Comparison of ENCODE assay signal across 32 mouse cellular contexts in genomic region chr3:115403330-115403986, GRCm38 (mm10).
"Had no signal": no experiment of that assay in that cellular context is flagged by ENCODE, and none has a peak within 500 bp of the region (broad histone marks: within the 10 kb centered on the region; RNA-seq: fewer than 3 reads in every experiment).

No protein-coding gene starts in this region.

- H3K9me3 ChIP-seq: limb, embryonic 10.5 days; limb, embryonic 12.5 days; limb, embryonic 13.5 days; limb, embryonic 15.5 days; liver, embryonic 12.5 days; liver, embryonic 13.5 days; liver, embryonic 15.5 days; lung, embryonic 15.5 days; megakaryocyte, embryonic 14.5 days; midbrain, embryonic 10.5 days; midbrain, embryonic 12.5 days; midbrain, embryonic 13.5 days; midbrain, embryonic 15.5 days; neural tube, embryonic 12.5 days had no signal

- H3K4me2 ChIP-seq: limb, embryonic 12.5 days; limb, embryonic 13.5 days; limb, embryonic 15.5 days; liver, embryonic 11.5 days; liver, embryonic 12.5 days; liver, embryonic 13.5 days; liver, embryonic 15.5 days; lung, embryonic 14.5 days; lung, embryonic 15.5 days; midbrain, embryonic 11.5 days; midbrain, embryonic 12.5 days; midbrain, embryonic 13.5 days; midbrain, embryonic 15.5 days; neural tube, embryonic 12.5 days had no signal

- H3K4me1 ChIP-seq: limb, embryonic 10.5 days; limb, embryonic 15.5 days; liver, embryonic 12.5 days; liver, embryonic 13.5 days; liver, embryonic 15.5 days; lung, embryonic 15.5 days; megakaryocyte, embryonic 14.5 days; midbrain, embryonic 10.5 days; midbrain, embryonic 12.5 days; midbrain, embryonic 13.5 days; midbrain, embryonic 15.5 days; neural tube, embryonic 12.5 days had no signal

- DNase-seq: left cerebral cortex, postnatal 4 days; liver; liver, embryonic 13.5 days; liver, postnatal 0 days; lung, adult 18-20 months; lung, adult 2 months; lung, embryonic 14.5 days; lung, postnatal 10 days; lung, postnatal 14 days; lung, postnatal 36 days; lung, postnatal 4 days; midbrain, embryonic 14.5 days had no signal

- ATAC-seq: liver, embryonic 12.5 days; liver, postnatal 0 days; lung, postnatal 0 days; midbrain, embryonic 13.5 days; midbrain, embryonic 15.5 days; midbrain, embryonic 16.5 days had no signal

- H3K27me3 ChIP-seq: limb, embryonic 12.5 days; limb, embryonic 13.5 days; limb, embryonic 15.5 days; liver, embryonic 12.5 days; liver, embryonic 13.5 days; liver, embryonic 15.5 days; lung, embryonic 15.5 days; megakaryocyte, embryonic 14.5 days; midbrain, embryonic 12.5 days; midbrain, embryonic 13.5 days; midbrain, embryonic 15.5 days; neural tube, embryonic 12.5 days had no signal

- H3K36me3 ChIP-seq: limb, embryonic 10.5 days; limb, embryonic 12.5 days; limb, embryonic 13.5 days; limb, embryonic 15.5 days; liver, embryonic 12.5 days; liver, embryonic 13.5 days; liver, embryonic 15.5 days; lung, embryonic 15.5 days; midbrain, embryonic 10.5 days; midbrain, embryonic 12.5 days; midbrain, embryonic 13.5 days; midbrain, embryonic 15.5 days; neural tube, embryonic 12.5 days had no signal

- H3K27ac ChIP-seq: limb, embryonic 10.5 days; limb, embryonic 12.5 days; limb, embryonic 13.5 days; limb, embryonic 15.5 days; liver, embryonic 12.5 days; liver, embryonic 13.5 days; liver, embryonic 14.5 days; liver, embryonic 15.5 days; lung, embryonic 15.5 days; macrophage; midbrain, embryonic 10.5 days; midbrain, embryonic 12.5 days; midbrain, embryonic 13.5 days; midbrain, embryonic 15.5 days; neural tube, embryonic 12.5 days had no signal

- H3K9ac ChIP-seq: limb, embryonic 12.5 days; limb, embryonic 13.5 days; limb, embryonic 15.5 days; liver, embryonic 12.5 days; liver, embryonic 13.5 days; liver, embryonic 14.5 days; liver, embryonic 15.5 days; liver, postnatal 0 days; lung, embryonic 14.5 days; lung, embryonic 15.5 days; midbrain, embryonic 12.5 days; midbrain, embryonic 13.5 days; midbrain, embryonic 15.5 days; neural tube, embryonic 12.5 days had no signal

- H3K4me3 ChIP-seq: limb, embryonic 10.5 days; limb, embryonic 12.5 days; limb, embryonic 13.5 days; limb, embryonic 15.5 days; liver, embryonic 12.5 days; liver, embryonic 13.5 days; liver, embryonic 15.5 days; lung, embryonic 15.5 days; megakaryocyte, embryonic 14.5 days; midbrain, embryonic 10.5 days; midbrain, embryonic 12.5 days; midbrain, embryonic 13.5 days; midbrain, embryonic 15.5 days; myocyte; neural tube, embryonic 12.5 days had no signal
